Mouse (Mus musculus): ENCODE data around the gene Olig2. TPM values are rescaled to one million over a fixed set of nuclear protein-coding genes. Genes with fewer than 3 reads are reported as not detected.

The Olig2 gene
- polyA plus RNA-seq, 1 experiment from 2014 or later: 4.7 TPM

- Histone ChIP-seq H3K4me1 (replicated peaks; ENCODE audit: control insufficient read depth, insufficient read depth, low read length) (peaks cover 59% of the 10 kb centered on the region), H3K9me3 (ENCODE audit: control insufficient read depth, low read length) (no peaks in the 10 kb centered on the region), H3K4me3 (replicated peaks; ENCODE audit: low read length) (peak overlapping the region; percentile 43), H3K27me3 (replicated peaks; ENCODE audit: control insufficient read depth, insufficient read depth, low read length) (peaks cover 66% of the 10 kb centered on the region), H3K36me3 (ENCODE audit: control insufficient read depth, insufficient read depth) (no peaks in the 10 kb centered on the region), H3K9ac (replicated peaks; ENCODE audit: low read depth, low read length) (peak overlapping the region; percentile 44; the same call in 1 of the 2 replicates), H3K4me2 (ENCODE audit: low read length) (peak overlapping the region; percentile 59), H3K27ac (ENCODE audit: low read length) (no peak overlapping the region)
- under 1% methylated on average over 26 of the region's 26 CpGs for WGBS
- peak; percentile 25; the same call in 1 of the 2 replicates for ATAC-seq
Measured at GRCm38 (mm10) chr16:91224481-91225232, 600 bp upstream of the Olig2 start.

- WGBS: under 1% methylated on average over 60 of the region's 60 CpGs
- H3K9ac ChIP-seq (replicated peaks; ENCODE audit: low read depth, low read length): peak overlapping the region; percentile 42
- no peak overlapping the region for H3K27ac ChIP-seq (ENCODE audit: low read length)
Measured at GRCm38 (mm10) chr16:91226038-91226882, 1.0 kb downstream of the Olig2 start.

GRCm38 (mm10) chr16:91226883-91227759 lies 1.9 kb downstream of the Olig2 start:
- no peaks in the 10 kb centered on the region for H3K36me3 ChIP-seq (ENCODE audit: control insufficient read depth, insufficient read depth)
- H3K27ac ChIP-seq (ENCODE audit: low read length): no peak overlapping the region
- H3K27me3 ChIP-seq (replicated peaks; ENCODE audit: control insufficient read depth, insufficient read depth, low read length): peaks cover 66% of the 10 kb centered on the region
- H3K9me3 ChIP-seq (ENCODE audit: control insufficient read depth, low read length): no peaks in the 10 kb centered on the region
- peaks cover 52% of the 10 kb centered on the region for H3K4me1 ChIP-seq (replicated peaks; ENCODE audit: control insufficient read depth, insufficient read depth, low read length)
- WGBS: under 1% methylated on average over 84 of the region's 85 CpGs
- peak overlapping the region; percentile 43 for H3K4me3 ChIP-seq (replicated peaks; ENCODE audit: low read length)
- no peak for ATAC-seq
- peak overlapping the region; percentile 59 for H3K4me2 ChIP-seq (ENCODE audit: low read length)
- H3K9ac ChIP-seq (replicated peaks; ENCODE audit: low read depth, low read length): peak overlapping the region; percentile 42

More at GRCm38 (mm10) chr16:91226038-91226882, 1.0 kb downstream of the Olig2 start:
- H3K4me2 ChIP-seq (ENCODE audit: low read length): peak overlapping the region; percentile 59
- peak overlapping the region; percentile 43 for H3K4me3 ChIP-seq (replicated peaks; ENCODE audit: low read length)
- H3K27me3 ChIP-seq (replicated peaks; ENCODE audit: control insufficient read depth, insufficient read depth, low read length): peaks cover 68% of the 10 kb centered on the region
- no peak for ATAC-seq
- peaks cover 50% of the 10 kb centered on the region for H3K4me1 ChIP-seq (replicated peaks; ENCODE audit: control insufficient read depth, insufficient read depth, low read length)
- H3K36me3 ChIP-seq (ENCODE audit: control insufficient read depth, insufficient read depth): no peaks in the 10 kb centered on the region
- no peaks in the 10 kb centered on the region for H3K9me3 ChIP-seq (ENCODE audit: control insufficient read depth, low read length)

GRCm38 (mm10) chr16:91227760-91228043 lies 2.4 kb downstream of the Olig2 start:
- Histone ChIP-seq H3K27me3 (replicated peaks; ENCODE audit: control insufficient read depth, insufficient read depth, low read length) (peaks cover 64% of the 10 kb centered on the region), H3K4me1 (replicated peaks; ENCODE audit: control insufficient read depth, insufficient read depth, low read length) (peaks cover 52% of the 10 kb centered on the region), H3K4me3 (replicated peaks; ENCODE audit: low read length) (peak overlapping the region; percentile 43), H3K27ac (ENCODE audit: low read length) (no peak overlapping the region), H3K9me3 (ENCODE audit: control insufficient read depth, low read length) (no peaks in the 10 kb centered on the region), H3K9ac (replicated peaks; ENCODE audit: low read depth, low read length) (0 out of 2 replicates have a peak overlapping the region, but pooled peaks have one; percentile 5), H3K4me2 (ENCODE audit: low read length) (peak overlapping the region; percentile 59), H3K36me3 (ENCODE audit: control insufficient read depth, insufficient read depth) (no peaks in the 10 kb centered on the region)
- ATAC-seq: no peak
- WGBS: 5% methylated on average over 6 of the region's 6 CpGs

GRCm38 (mm10) chr16:91228238-91229071 lies 3.2 kb downstream of the Olig2 start:
- peak overlapping the region; percentile 5; the same call in 1 of the 2 replicates for H3K4me3 ChIP-seq (replicated peaks; ENCODE audit: low read length)
- peak overlapping the region; percentile 16 for H3K4me2 ChIP-seq (ENCODE audit: low read length)
- peaks cover 44% of the 10 kb centered on the region for H3K4me1 ChIP-seq (replicated peaks; ENCODE audit: control insufficient read depth, insufficient read depth, low read length)
- peaks cover 63% of the 10 kb centered on the region for H3K27me3 ChIP-seq (replicated peaks; ENCODE audit: control insufficient read depth, insufficient read depth, low read length)
- WGBS: 5% methylated on average over 30 of the region's 30 CpGs
- ATAC-seq: no peak
- no peaks in the 10 kb centered on the region for H3K9me3 ChIP-seq (ENCODE audit: control insufficient read depth, low read length)
- no peak overlapping the region for H3K9ac ChIP-seq (replicated peaks; ENCODE audit: low read depth, low read length)
- H3K27ac ChIP-seq (ENCODE audit: low read length): no peak overlapping the region
- no peaks in the 10 kb centered on the region for H3K36me3 ChIP-seq (ENCODE audit: control insufficient read depth, insufficient read depth)

GRCm38 (mm10) chr16:91229072-91229348 lies 3.8 kb downstream of the Olig2 start:
- Histone ChIP-seq H3K36me3 (ENCODE audit: control insufficient read depth, insufficient read depth) (no peaks in the 10 kb centered on the region), H3K4me3 (replicated peaks; ENCODE audit: low read length) (no peak overlapping the region), H3K27me3 (replicated peaks; ENCODE audit: control insufficient read depth, insufficient read depth, low read length) (peaks cover 65% of the 10 kb centered on the region), H3K27ac (ENCODE audit: low read length) (no peak overlapping the region), H3K4me1 (replicated peaks; ENCODE audit: control insufficient read depth, insufficient read depth, low read length) (peaks cover 41% of the 10 kb centered on the region), H3K9me3 (ENCODE audit: control insufficient read depth, low read length) (no peaks in the 10 kb centered on the region), H3K9ac (replicated peaks; ENCODE audit: low read depth, low read length) (no peak overlapping the region), H3K4me2 (ENCODE audit: low read length) (peak overlapping the region; percentile 6; the same call in 1 of the 2 replicates)
- 8% methylated on average over 10 of the region's 10 CpGs for WGBS
- no peak for ATAC-seq

GRCm38 (mm10) chr16:91229643-91230042 lies 4.4 kb downstream of the Olig2 start:
- Histone ChIP-seq H3K4me1 (replicated peaks; ENCODE audit: control insufficient read depth, insufficient read depth, low read length) (peaks cover 41% of the 10 kb centered on the region), H3K27me3 (replicated peaks; ENCODE audit: control insufficient read depth, insufficient read depth, low read length) (peaks cover 70% of the 10 kb centered on the region), H3K9me3 (ENCODE audit: control insufficient read depth, low read length) (no peaks in the 10 kb centered on the region), H3K4me3 (replicated peaks; ENCODE audit: low read length) (no peak overlapping the region), H3K27ac (ENCODE audit: low read length) (no peak overlapping the region), H3K36me3 (ENCODE audit: control insufficient read depth, insufficient read depth) (no peaks in the 10 kb centered on the region), H3K4me2 (ENCODE audit: low read length) (no peak overlapping the region), H3K9ac (replicated peaks; ENCODE audit: low read depth, low read length) (no peak overlapping the region)
- 27% methylated on average over 8 of the region's 8 CpGs for WGBS
- ATAC-seq: no peak

GRCm38 (mm10) chr16:91231781-91232469 lies 6.7 kb downstream of the Olig2 start:
- Histone ChIP-seq H3K27ac (ENCODE audit: low read length) (no peak overlapping the region), H3K4me1 (replicated peaks; ENCODE audit: control insufficient read depth, insufficient read depth, low read length) (peaks cover 19% of the 10 kb centered on the region), H3K9ac (replicated peaks; ENCODE audit: low read depth, low read length) (no peak overlapping the region), H3K27me3 (replicated peaks; ENCODE audit: control insufficient read depth, insufficient read depth, low read length) (peaks cover 75% of the 10 kb centered on the region), H3K9me3 (ENCODE audit: control insufficient read depth, low read length) (no peaks in the 10 kb centered on the region), H3K36me3 (ENCODE audit: control insufficient read depth, insufficient read depth) (no peaks in the 10 kb centered on the region), H3K4me2 (ENCODE audit: low read length) (peak overlapping the region; percentile 30), H3K4me3 (replicated peaks; ENCODE audit: low read length) (no peak overlapping the region)
- WGBS: 7% methylated on average over 26 of the region's 26 CpGs
- ATAC-seq: peak; percentile 68
